Mouse (Mus musculus): ENCODE measurements around the gene Snx33.

GRCm38 (mm10) chr9:56949767-56950166 lies 21.6 kb upstream of the Snx33 start:
- TF ChIP-seq CTCF (conservative IDR thresholded peaks at IDR 0.05; ENCODE audit: low read length) (no peak), POU5F1 (IDR thresholded peaks at IDR 0.05; ENCODE audit: borderline replicate concordance, low read length) (no peak), NANOG (IDR thresholded peaks at IDR 0.05; ENCODE audit: borderline replicate concordance, low read length) (no peak)
